Mouse (Mus musculus) myocyte (in vitro differentiated cells): ENCODE measurements around the gene Usp16.

Experiments
- CEBPB ChIP-seq: IDR thresholded peaks from 2 replicates; pipeline ENCODE4 v1.6.1; 2011; ENCODE audit warnings: mild to moderate bottlenecking, moderate library complexity; ENCODE audit not compliant: poor library complexity, insufficient read depth, severe bottlenecking
- E2F4 ChIP-seq: IDR thresholded peaks from one replicate; pipeline ENCODE4 v1.6.1; 2011; ENCODE audit warnings: mild to moderate bottlenecking, control low read depth, moderate library complexity; ENCODE audit not compliant: insufficient read depth
- MYOD1 ChIP-seq, 3 experiments: IDR thresholded peaks; one replicate each; pipeline ENCODE4 v1.6.1; 2011; ENCODE audit warnings: control low read depth in 2 of 3, low read depth in 2 of 3, mild to moderate bottlenecking in 2 of 3, moderate library complexity in 1 of 3; ENCODE audit not compliant: insufficient read length in 2 of 3, control insufficient read depth in 1 of 3
- MYOG ChIP-seq, 3 experiments: IDR thresholded peaks; one replicate each; pipeline ENCODE4 v1.6.1; 2011; ENCODE audit warnings: control low read depth in 2 of 3, low read depth in 2 of 3, mild to moderate bottlenecking in 2 of 3; ENCODE audit not compliant: insufficient read length in 2 of 3, control insufficient read depth in 1 of 3, insufficient read depth in 1 of 3
- POLR2A ChIP-seq: IDR thresholded peaks from one replicate; pipeline ENCODE4 v1.6.1; 2011; ENCODE audit warnings: low read depth, mild to moderate bottlenecking, control low read depth, moderate library complexity; ENCODE audit not compliant: insufficient read length
- TCF12 ChIP-seq: IDR thresholded peaks from one replicate; pipeline ENCODE4 v1.6.1; 2011; ENCODE audit warnings: mild to moderate bottlenecking, control low read depth; ENCODE audit not compliant: poor library complexity, insufficient read depth, severe bottlenecking
- TCF3 ChIP-seq: IDR thresholded peaks from one replicate; pipeline ENCODE4 v1.6.1; 2011; ENCODE audit warnings: low read depth, control low read depth; ENCODE audit not compliant: insufficient read length
- USF1 ChIP-seq: IDR thresholded peaks from one replicate; pipeline ENCODE4 v1.6.1; 2011; ENCODE audit warnings: low read depth, mild to moderate bottlenecking, control low read depth, moderate library complexity

GRCm38 (mm10) chr16:87495716-87496447, 41.4 kb downstream of the Usp16 start, which contains the start of gene Cct8:
- TF ChIP-seq POLR2A (peak; percentile 96), TCF3 (no peak), MYOD1 (IDR thresholded peaks at IDR 0.05; ENCODE audit: control insufficient read depth in 1 of 3, insufficient read length in 2 of 3, low read depth in 2 of 3) (peak in 1 of 3 experiments; percentile 48), E2F4 (no peak), USF1 (no peak), TCF12 (no peak), MYOG (IDR thresholded peaks at IDR 0.05; ENCODE audit: control insufficient read depth in 1 of 3, insufficient read depth in 1 of 3, insufficient read length in 2 of 3, low read depth in 2 of 3) (peak in 1 of 3 experiments; percentile 56), CEBPB (no peak)
